Mouse (Mus musculus) kidney, embryonic 15.5 days (tissue): ENCODE data around the gene Nacc2. TPM values are rescaled to one million over a fixed set of nuclear protein-coding genes. Genes with fewer than 3 reads are reported as not detected.
A peak's percentile ranks its signal among the peaks of the same experiment; 100 is the strongest.

Experiments used
- ATAC-seq: fragments of 200-750 bp; cut with Nextera tagmentation; replicated peaks from 2 replicates; pipeline ENCODE4 v1.8.0; 2017; ENCODE audit warnings: moderate TSS enrichment; ENCODE audit not compliant: low FRiP score
- H3K27ac ChIP-seq: fragments of 300-500 bp; sonication (generic); 2 replicates; pipeline ENCODE4 v1.5.1; 2015; ENCODE audit warnings: mild to moderate bottlenecking, inconsistent platforms
- H3K27me3 ChIP-seq: fragments of 300-500 bp; sonication (generic); 2 replicates; pipeline ENCODE4 v1.6.1; 2015; ENCODE audit warnings: inconsistent platforms
- H3K36me3 ChIP-seq: fragments of 300-500 bp; sonication (generic); 2 replicates; pipeline ENCODE4 v1.6.1; 2015; ENCODE audit warnings: inconsistent platforms
- H3K4me1 ChIP-seq: fragments of 300-500 bp; sonication (generic); 2 replicates; pipeline ENCODE4 v1.6.1; 2015; ENCODE audit warnings: inconsistent platforms
- H3K4me2 ChIP-seq: fragments of 300-500 bp; sonication (generic); 2 replicates; pipeline ENCODE4 v1.6.1; 2015; ENCODE audit warnings: moderate library complexity, mild to moderate bottlenecking, inconsistent platforms
- H3K4me3 ChIP-seq: fragments of 300-500 bp; sonication (generic); replicated peaks from 2 replicates; pipeline ENCODE4 v1.5.1; 2015; ENCODE audit warnings: mild to moderate bottlenecking, inconsistent platforms
- H3K9ac ChIP-seq: fragments of 300-500 bp; sonication (generic); 2 replicates; pipeline ENCODE4 v1.6.1; 2015; ENCODE audit warnings: mild to moderate bottlenecking, inconsistent platforms
- H3K9me3 ChIP-seq: fragments of 300-500 bp; sonication (generic); replicated peaks from 2 replicates; pipeline ENCODE4 v1.6.1; 2016; ENCODE audit warnings: inconsistent platforms
- WGBS: fragments of 180-500 bp; shearing (Covaris S2); methylation state at CpG from one replicate; pipeline ENCODE4 v1.1.7; 2015; ENCODE audit warnings: mixed read lengths; 5-methylcytosine and 5-hydroxymethylcytosine counted together
- polyA plus RNA-seq: library from polyadenylated mRNA; unstranded; fragments of >200 nt; fragmentation: Nextera tagmentation; extraction: Ambion mirVana; gene quantifications from 2 replicates; pipeline ENCODE4 v1.2.1, GENCODE M21; 2015

Gene Nacc2
- polyA plus RNA-seq, 1 experiment from 2014 or later = 10.5 TPM

GRCm38 (mm10) chr2:26039951-26040350, 83.1 kb downstream of the Nacc2 start:
- H3K4me3 ChIP-seq = no peak overlapping the region
- H3K4me2 ChIP-seq = no peak overlapping the region
- ATAC-seq = no peak
- no peaks in the 10 kb centered on the region for H3K27me3 ChIP-seq
- no peaks in the 10 kb centered on the region for H3K9me3 ChIP-seq
- no peak overlapping the region for H3K9ac ChIP-seq
- WGBS = 56% methylated on average over 14 of the region's 14 CpGs
- H3K4me1 ChIP-seq = peaks cover 26% of the 10 kb centered on the region
- no peak overlapping the region for H3K27ac ChIP-seq
- H3K36me3 ChIP-seq = no peaks in the 10 kb centered on the region

- no peak overlapping the region for H3K4me2 ChIP-seq
- ATAC-seq = no peak
- no peaks in the 10 kb centered on the region for H3K9me3 ChIP-seq
- no peak overlapping the region for H3K9ac ChIP-seq
- H3K27me3 ChIP-seq = no peaks in the 10 kb centered on the region
- no peaks in the 10 kb centered on the region for H3K36me3 ChIP-seq
- WGBS = 27% methylated on average over 6 of the region's 6 CpGs
- H3K4me3 ChIP-seq = no peak overlapping the region
- H3K27ac ChIP-seq = no peak overlapping the region
- peaks cover 26% of the 10 kb centered on the region for H3K4me1 ChIP-seq
Observed at GRCm38 (mm10) chr2:26037386-26037785, 85.6 kb downstream of the Nacc2 start.

DNA sequence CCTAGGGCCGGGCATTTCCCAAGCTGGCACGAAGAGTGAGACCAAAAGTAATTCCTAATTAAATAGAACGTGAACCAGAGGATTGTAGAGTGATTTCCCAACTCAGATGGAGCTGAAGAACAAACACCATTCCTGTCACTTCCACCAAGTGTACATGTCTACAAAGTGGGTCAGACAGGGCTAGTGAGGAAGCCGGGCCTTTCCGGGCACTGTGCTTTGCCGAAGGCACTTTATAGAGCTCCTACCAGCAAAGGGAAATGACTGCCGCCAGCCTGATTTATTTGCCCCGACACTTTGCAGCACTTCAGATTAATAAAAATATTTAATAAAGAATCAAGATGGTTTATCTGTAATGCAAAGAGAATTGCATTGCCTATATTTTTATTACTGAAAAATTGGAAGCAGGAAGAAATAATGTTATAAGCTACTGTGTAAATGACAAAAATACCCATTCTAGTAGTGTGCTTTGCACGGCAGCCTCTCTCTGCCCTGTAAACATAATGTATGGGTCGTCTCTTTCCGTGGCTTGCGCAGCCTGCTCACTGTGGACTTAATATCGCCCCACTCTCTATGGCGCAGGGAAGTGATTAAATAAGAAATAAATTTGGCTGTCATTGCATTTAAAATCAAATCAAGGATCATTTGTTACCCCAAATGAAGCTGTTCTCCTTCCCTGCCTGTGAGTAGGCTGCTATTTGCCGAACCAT, 88.5 kb downstream of the Nacc2 start:
- Histone ChIP-seq H3K36me3 (no peaks in the 10 kb centered on the region), H3K27me3 (no peaks in the 10 kb centered on the region), H3K4me1 (0 out of 2 replicates have a peak, but pooled peaks cover 7% of the 10 kb centered on the region), H3K4me2 (no peak overlapping the region), H3K9ac (no peak overlapping the region), H3K4me3 (no peak overlapping the region), H3K9me3 (no peaks in the 10 kb centered on the region), H3K27ac (no peak overlapping the region)
- ATAC-seq = no peak
- WGBS = 63% methylated on average over 15 of the region's 15 CpGs

DNA sequence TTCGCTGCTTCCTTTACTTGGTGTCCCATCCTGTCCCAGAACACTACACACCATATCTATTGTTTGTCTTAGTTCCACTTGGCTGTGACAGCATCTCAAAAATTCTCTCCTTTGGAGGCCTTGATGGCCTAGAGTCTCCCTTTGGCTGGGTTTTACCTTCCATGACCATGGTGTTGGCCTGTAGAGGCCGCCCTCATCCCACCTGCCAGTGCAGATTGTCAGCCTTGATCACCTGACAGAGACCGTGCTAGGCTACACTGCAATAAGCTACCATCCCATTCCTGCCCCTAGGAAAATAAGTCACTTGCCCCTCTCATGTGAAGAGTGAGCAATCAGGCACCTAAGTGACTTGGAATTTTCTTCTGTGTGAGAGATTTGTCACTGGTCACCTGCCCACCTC, 92.7 kb downstream of the Nacc2 start:
- no peak overlapping the region for H3K4me3 ChIP-seq
- no peaks in the 10 kb centered on the region for H3K4me1 ChIP-seq
- WGBS = 42% methylated on average over 3 of the region's 3 CpGs
- no peaks in the 10 kb centered on the region for H3K9me3 ChIP-seq
- no peak overlapping the region for H3K27ac ChIP-seq
- ATAC-seq = no peak
- H3K4me2 ChIP-seq = no peak overlapping the region
- H3K27me3 ChIP-seq = no peaks in the 10 kb centered on the region
- H3K9ac ChIP-seq = no peak overlapping the region
- H3K36me3 ChIP-seq = no peaks in the 10 kb centered on the region

GRCm38 (mm10) chr2:26024138-26025075, 98.6 kb downstream of the Nacc2 start:
- no peak for ATAC-seq
- no peak overlapping the region for H3K9ac ChIP-seq
- H3K4me1 ChIP-seq = peaks cover 19% of the 10 kb centered on the region
- no peaks in the 10 kb centered on the region for H3K36me3 ChIP-seq
- no peak overlapping the region for H3K27ac ChIP-seq
- no peak overlapping the region for H3K4me3 ChIP-seq
- no peaks in the 10 kb centered on the region for H3K27me3 ChIP-seq
- WGBS = 36% methylated on average over 4 of the region's 4 CpGs
- no peak overlapping the region for H3K4me2 ChIP-seq
- no peaks in the 10 kb centered on the region for H3K9me3 ChIP-seq

GRCm38 (mm10) chr2:26022626-26023025, 100.4 kb downstream of the Nacc2 start:
- Histone ChIP-seq H3K27ac (no peak overlapping the region), H3K27me3 (no peaks in the 10 kb centered on the region), H3K9ac (no peak overlapping the region), H3K36me3 (no peaks in the 10 kb centered on the region), H3K4me3 (no peak overlapping the region), H3K4me1 (peaks cover 25% of the 10 kb centered on the region), H3K4me2 (no peak overlapping the region), H3K9me3 (no peaks in the 10 kb centered on the region)
- WGBS = 89% methylated on average over 1 of the region's 1 CpGs
- no peak for ATAC-seq

GRCm38 (mm10) chr2:26022258-26022565, 100.8 kb downstream of the Nacc2 start:
- peaks cover 25% of the 10 kb centered on the region for H3K4me1 ChIP-seq
- no peaks in the 10 kb centered on the region for H3K9me3 ChIP-seq
- 0 out of 2 replicates have a peak overlapping the region, but pooled peaks have one; percentile 28 for H3K27ac ChIP-seq
- no peak overlapping the region for H3K9ac ChIP-seq
- WGBS = 85% methylated on average over 8 of the region's 8 CpGs
- no peak; the same call in 1 of the 2 replicates for ATAC-seq
- H3K36me3 ChIP-seq = no peaks in the 10 kb centered on the region
- H3K4me2 ChIP-seq = peak overlapping the region; percentile 84
- no peaks in the 10 kb centered on the region for H3K27me3 ChIP-seq
- peak overlapping the region; percentile 89; the same call in 1 of the 2 replicates for H3K4me3 ChIP-seq

- peak within 1 kb of the TSS; percentile 89 for H3K27ac ChIP-seq
- H3K9ac ChIP-seq = peak within 1 kb of the TSS; percentile 76
- ATAC-seq = peak; percentile 94
- peak within 1 kb of the TSS; percentile 89 for H3K4me3 ChIP-seq
- no peaks in the 10 kb centered on the region for H3K36me3 ChIP-seq
- no peaks in the 10 kb centered on the region for H3K27me3 ChIP-seq
- H3K4me1 ChIP-seq = peaks cover 25% of the 10 kb centered on the region
- H3K9me3 ChIP-seq = no peaks in the 10 kb centered on the region
- 6% methylated on average over 50 of the region's 50 CpGs for WGBS
- peak within 1 kb of the TSS; percentile 84 for H3K4me2 ChIP-seq
Observed at GRCm38 (mm10) chr2:26021561-26022257, 101.3 kb downstream of the Nacc2 start, which contains the start of gene Ubac1. Ubac1 (minus strand) TSS chr2:26021747.

- peak overlapping the region; percentile 84 for H3K4me2 ChIP-seq
- H3K4me1 ChIP-seq = peaks cover 25% of the 10 kb centered on the region
- ATAC-seq = peak; percentile 37
- peak overlapping the region; percentile 89 for H3K4me3 ChIP-seq
- no peaks in the 10 kb centered on the region for H3K27me3 ChIP-seq
- no peaks in the 10 kb centered on the region for H3K9me3 ChIP-seq
- peak overlapping the region; percentile 89 for H3K27ac ChIP-seq
- peak overlapping the region; percentile 76 for H3K9ac ChIP-seq
- peaks cover 5% of the 10 kb centered on the region for H3K36me3 ChIP-seq
- 2% methylated on average over 38 of the region's 38 CpGs for WGBS
Observed at GRCm38 (mm10) chr2:26020714-26021560, 102.1 kb downstream of the Nacc2 start.

GRCm38 (mm10) chr2:26019923-26020322, 103.1 kb downstream of the Nacc2 start:
- 84% methylated on average over 3 of the region's 3 CpGs for whole genome bisulfite sequencing
- peak overlapping the region; percentile 89 for H3K4me3 ChIP-seq
- no peak for ATAC-seq

GRCm38 (mm10) chr2:26017326-26017725, 105.7 kb downstream of the Nacc2 start:
- 74% methylated on average over 4 of the region's 4 CpGs for WGBS
- Histone ChIP-seq H3K4me2 (no peak overlapping the region), H3K4me1 (peaks cover 25% of the 10 kb centered on the region), H3K4me3 (no peak overlapping the region), H3K36me3 (peaks cover 40% of the 10 kb centered on the region), H3K27ac (no peak overlapping the region), H3K27me3 (no peaks in the 10 kb centered on the region), H3K9me3 (no peaks in the 10 kb centered on the region), H3K9ac (no peak overlapping the region)
- no peak for ATAC-seq

More at GRCm38 (mm10) chr2:26019923-26020322, 103.1 kb downstream of the Nacc2 start:
- H3K27me3 ChIP-seq = no peaks in the 10 kb centered on the region
- no peak overlapping the region for H3K27ac ChIP-seq
- H3K4me2 ChIP-seq = peak overlapping the region; percentile 84
- peaks cover 14% of the 10 kb centered on the region for H3K36me3 ChIP-seq
- H3K4me1 ChIP-seq = peaks cover 25% of the 10 kb centered on the region
- no peak overlapping the region for H3K9ac ChIP-seq
- no peaks in the 10 kb centered on the region for H3K9me3 ChIP-seq
